Mouse (Mus musculus) lung, adult 2 months (tissue): ENCODE results near the gene Spop.

ENCODE experiments used
- CTCF ChIP-seq: fragments of 200-500 bp; IDR thresholded peaks from 2 replicates; pipeline ENCODE4 v1.5.1; 2011; ENCODE audit warnings: mild to moderate bottlenecking, low read length, control low read depth; ENCODE audit not compliant: insufficient read depth
- POLR2A ChIP-seq: fragments of 200-500 bp; IDR thresholded peaks from 2 replicates; pipeline ENCODE4 v1.6.1; 2011; ENCODE audit warnings: low read depth, mild to moderate bottlenecking, control low read depth, low read length, borderline replicate concordance; ENCODE audit errors: extremely low read depth

GRCm38 (mm10) chr11:95381146-95381545 lies 32.7 kb upstream of the Spop start:
- no peak for TF ChIP-seq CTCF
- no peak for TF ChIP-seq POLR2A
